Mouse (Mus musculus): ENCODE data around the gene Rnf141. TPM values are rescaled to one million over a fixed set of nuclear protein-coding genes. Genes with fewer than 3 reads are reported as not detected.

The Rnf141 gene
- polyA plus RNA-seq, 1 experiment from 2014 or later: 27.1 TPM

- 96% methylated on average over 1 of the region's 1 CpGs for WGBS
- no peak overlapping the region for H3K4me3 ChIP-seq (ENCODE audit: low read length)
- H3K4me1 ChIP-seq (ENCODE audit: control insufficient read depth, insufficient read depth, low read length): peaks cover 12% of the 10 kb centered on the region
- H3K4me2 ChIP-seq (replicated peaks; ENCODE audit: low read depth, low read length): no peak overlapping the region
- H3K27ac ChIP-seq (ENCODE audit: low read depth, low read length): no peak overlapping the region
- no peak overlapping the region for H3K9ac ChIP-seq (ENCODE audit: low read depth, low read length)
- H3K27me3 ChIP-seq (ENCODE audit: control insufficient read depth, insufficient read depth, low read length): no peaks in the 10 kb centered on the region
- H3K9me3 ChIP-seq (ENCODE audit: control insufficient read depth, low read length): peaks cover 2% of the 10 kb centered on the region; the same call in 1 of the 2 replicates
- ATAC-seq (ENCODE audit: low FRiP score, low TSS enrichment): no peak
- no peaks in the 10 kb centered on the region for H3K36me3 ChIP-seq (ENCODE audit: control insufficient read depth, insufficient read depth, low read length)
Observed at GRCm38 (mm10) chr7:110848371-110848770, 4.1 kb upstream of the Rnf141 start.

GRCm38 (mm10) chr7:110847321-110847720, 3.1 kb upstream of the Rnf141 start:
- ATAC-seq (ENCODE audit: low FRiP score, low TSS enrichment): no peak
- H3K9ac ChIP-seq (ENCODE audit: low read depth, low read length): no peak overlapping the region
- H3K4me2 ChIP-seq (replicated peaks; ENCODE audit: low read depth, low read length): no peak overlapping the region
- H3K4me1 ChIP-seq (ENCODE audit: control insufficient read depth, insufficient read depth, low read length): peaks cover 14% of the 10 kb centered on the region
- H3K9me3 ChIP-seq (ENCODE audit: control insufficient read depth, low read length): peaks cover 2% of the 10 kb centered on the region; the same call in 1 of the 2 replicates
- 84% methylated on average over 2 of the region's 2 CpGs for WGBS
- no peaks in the 10 kb centered on the region for H3K27me3 ChIP-seq (ENCODE audit: control insufficient read depth, insufficient read depth, low read length)
- no peak overlapping the region for H3K27ac ChIP-seq (ENCODE audit: low read depth, low read length)
- H3K36me3 ChIP-seq (ENCODE audit: control insufficient read depth, insufficient read depth, low read length): no peaks in the 10 kb centered on the region
- H3K4me3 ChIP-seq (ENCODE audit: low read length): no peak overlapping the region

GRCm38 (mm10) chr7:110840332-110840731, 3.9 kb downstream of the Rnf141 start:
- Histone ChIP-seq H3K4me1 (ENCODE audit: control insufficient read depth, insufficient read depth, low read length) (peaks cover 6% of the 10 kb centered on the region; the same call in 1 of the 2 replicates), H3K9ac (ENCODE audit: low read depth, low read length) (no peak overlapping the region), H3K4me3 (ENCODE audit: low read length) (no peak overlapping the region), H3K9me3 (ENCODE audit: control insufficient read depth, low read length) (no peaks in the 10 kb centered on the region), H3K4me2 (replicated peaks; ENCODE audit: low read depth, low read length) (no peak overlapping the region), H3K27ac (ENCODE audit: low read depth, low read length) (no peak overlapping the region), H3K27me3 (ENCODE audit: control insufficient read depth, insufficient read depth, low read length) (no peaks in the 10 kb centered on the region), H3K36me3 (ENCODE audit: control insufficient read depth, insufficient read depth, low read length) (peaks cover 4% of the 10 kb centered on the region; the same call in 1 of the 2 replicates)
- WGBS: 74% methylated on average over 4 of the region's 4 CpGs
- ATAC-seq (ENCODE audit: low FRiP score, low TSS enrichment): no peak

GRCm38 (mm10) chr7:110834522-110834921, 9.7 kb downstream of the Rnf141 start:
- no peak for ATAC-seq (ENCODE audit: low FRiP score, low TSS enrichment)
- Histone ChIP-seq H3K4me1 (ENCODE audit: control insufficient read depth, insufficient read depth, low read length) (no peaks in the 10 kb centered on the region), H3K4me3 (ENCODE audit: low read length) (no peak overlapping the region), H3K27me3 (ENCODE audit: control insufficient read depth, insufficient read depth, low read length) (no peaks in the 10 kb centered on the region), H3K4me2 (replicated peaks; ENCODE audit: low read depth, low read length) (no peak overlapping the region), H3K27ac (ENCODE audit: low read depth, low read length) (no peak overlapping the region), H3K9ac (ENCODE audit: low read depth, low read length) (no peak overlapping the region), H3K36me3 (ENCODE audit: control insufficient read depth, insufficient read depth, low read length) (peaks cover 17% of the 10 kb centered on the region), H3K9me3 (ENCODE audit: control insufficient read depth, low read length) (no peaks in the 10 kb centered on the region)
- 60% methylated on average over 3 of the region's 3 CpGs for WGBS

- H3K9me3 ChIP-seq (ENCODE audit: control insufficient read depth, low read length): no peaks in the 10 kb centered on the region
- H3K36me3 ChIP-seq (ENCODE audit: control insufficient read depth, insufficient read depth, low read length): peaks cover 21% of the 10 kb centered on the region
- WGBS: 100% methylated on average over 1 of the region's 1 CpGs
- H3K4me1 ChIP-seq (ENCODE audit: control insufficient read depth, insufficient read depth, low read length): no peaks in the 10 kb centered on the region
- H3K9ac ChIP-seq (ENCODE audit: low read depth, low read length): no peak overlapping the region
- no peak overlapping the region for H3K27ac ChIP-seq (ENCODE audit: low read depth, low read length)
- no peaks in the 10 kb centered on the region for H3K27me3 ChIP-seq (ENCODE audit: control insufficient read depth, insufficient read depth, low read length)
- ATAC-seq (ENCODE audit: low FRiP score, low TSS enrichment): no peak
- no peak overlapping the region for H3K4me2 ChIP-seq (replicated peaks; ENCODE audit: low read depth, low read length)
- H3K4me3 ChIP-seq (ENCODE audit: low read length): no peak overlapping the region
Observed at GRCm38 (mm10) chr7:110834018-110834417, 10.2 kb downstream of the Rnf141 start.

GRCm38 (mm10) chr7:110833024-110833423, 11.2 kb downstream of the Rnf141 start:
- no peak overlapping the region for H3K9ac ChIP-seq (ENCODE audit: low read depth, low read length)
- no peaks in the 10 kb centered on the region for H3K27me3 ChIP-seq (ENCODE audit: control insufficient read depth, insufficient read depth, low read length)
- no peaks in the 10 kb centered on the region for H3K4me1 ChIP-seq (ENCODE audit: control insufficient read depth, insufficient read depth, low read length)
- no peak overlapping the region for H3K4me3 ChIP-seq (ENCODE audit: low read length)
- H3K36me3 ChIP-seq (ENCODE audit: control insufficient read depth, insufficient read depth, low read length): peaks cover 29% of the 10 kb centered on the region
- H3K9me3 ChIP-seq (ENCODE audit: control insufficient read depth, low read length): no peaks in the 10 kb centered on the region
- no peak overlapping the region for H3K27ac ChIP-seq (ENCODE audit: low read depth, low read length)
- 83% methylated on average over 1 of the region's 1 CpGs for WGBS
- no peak overlapping the region for H3K4me2 ChIP-seq (replicated peaks; ENCODE audit: low read depth, low read length)
- no peak for ATAC-seq (ENCODE audit: low FRiP score, low TSS enrichment)

- Histone ChIP-seq H3K9ac (ENCODE audit: low read depth, low read length) (no peak overlapping the region), H3K4me3 (ENCODE audit: low read length) (no peak overlapping the region), H3K36me3 (ENCODE audit: control insufficient read depth, insufficient read depth, low read length) (peaks cover 34% of the 10 kb centered on the region; the same call in 1 of the 2 replicates), H3K4me1 (ENCODE audit: control insufficient read depth, insufficient read depth, low read length) (peaks cover 11% of the 10 kb centered on the region; the same call in 1 of the 2 replicates), H3K27me3 (ENCODE audit: control insufficient read depth, insufficient read depth, low read length) (no peaks in the 10 kb centered on the region), H3K27ac (ENCODE audit: low read depth, low read length) (no peak overlapping the region), H3K9me3 (ENCODE audit: control insufficient read depth, low read length) (no peaks in the 10 kb centered on the region), H3K4me2 (replicated peaks; ENCODE audit: low read depth, low read length) (no peak overlapping the region)
- 79% methylated on average over 8 of the region's 8 CpGs for WGBS
- ATAC-seq (ENCODE audit: low FRiP score, low TSS enrichment): no peak
Observed at GRCm38 (mm10) chr7:110823995-110824953, 20.0 kb downstream of the Rnf141 start.

- Histone ChIP-seq H3K4me2 (replicated peaks; ENCODE audit: low read depth, low read length) (no peak overlapping the region), H3K9me3 (ENCODE audit: control insufficient read depth, low read length) (no peaks in the 10 kb centered on the region), H3K4me3 (ENCODE audit: low read length) (no peak overlapping the region), H3K27ac (ENCODE audit: low read depth, low read length) (no peak overlapping the region), H3K27me3 (ENCODE audit: control insufficient read depth, insufficient read depth, low read length) (no peaks in the 10 kb centered on the region), H3K4me1 (ENCODE audit: control insufficient read depth, insufficient read depth, low read length) (peaks cover 11% of the 10 kb centered on the region; the same call in 1 of the 2 replicates), H3K36me3 (ENCODE audit: control insufficient read depth, insufficient read depth, low read length) (peaks cover 28% of the 10 kb centered on the region; the same call in 1 of the 2 replicates), H3K9ac (ENCODE audit: low read depth, low read length) (no peak overlapping the region)
- 60% methylated on average over 4 of the region's 4 CpGs for WGBS
- ATAC-seq (ENCODE audit: low FRiP score, low TSS enrichment): no peak
Observed at GRCm38 (mm10) chr7:110823593-110823992, 20.7 kb downstream of the Rnf141 start.

GRCm38 (mm10) chr7:110823076-110823475, 21.2 kb downstream of the Rnf141 start:
- Histone ChIP-seq H3K9ac (ENCODE audit: low read depth, low read length) (no peak overlapping the region), H3K36me3 (ENCODE audit: control insufficient read depth, insufficient read depth, low read length) (peaks cover 24% of the 10 kb centered on the region; the same call in 1 of the 2 replicates), H3K9me3 (ENCODE audit: control insufficient read depth, low read length) (no peaks in the 10 kb centered on the region), H3K4me1 (ENCODE audit: control insufficient read depth, insufficient read depth, low read length) (peaks cover 11% of the 10 kb centered on the region; the same call in 1 of the 2 replicates), H3K4me3 (ENCODE audit: low read length) (no peak overlapping the region), H3K27me3 (ENCODE audit: control insufficient read depth, insufficient read depth, low read length) (no peaks in the 10 kb centered on the region), H3K4me2 (replicated peaks; ENCODE audit: low read depth, low read length) (no peak overlapping the region), H3K27ac (ENCODE audit: low read depth, low read length) (no peak overlapping the region)
- ATAC-seq (ENCODE audit: low FRiP score, low TSS enrichment): no peak
- 31% methylated on average over 8 of the region's 8 CpGs for WGBS
